Mouse (Mus musculus): ENCODE results near the gene Gm21887.
"Not testable (repeated sequence)": the region's sequence is repeated elsewhere in the genome, so short reads cannot be mapped to it uniquely, and the experiment has no call there.

Gm21887 gene

GRCm38 (mm10) chrX:170015883-170016282 lies 6.4 kb downstream of the Gm21887 start:
- DNase-seq, result not testable (repeated sequence)

- peak; percentile 89 to 96 for DNase-seq
Measured at GRCm38 (mm10) chrX:170017333-170018245, 8.1 kb downstream of the Gm21887 start.

GRCm38 (mm10) chrX:170018571-170019218 lies 9.2 kb downstream of the Gm21887 start:
- DNase-seq, result peak; percentile 66 to 76

- DNase-seq, result not testable (repeated sequence)
Measured at GRCm38 (mm10) chrX:170019219-170019953, 9.9 kb downstream of the Gm21887 start.

GRCm38 (mm10) chrX:170019954-170020689 lies 10.7 kb downstream of the Gm21887 start:
- peak; percentile 97 to 98 for DNase-seq

GRCm38 (mm10) chrX:170020690-170021050 lies 11.2 kb downstream of the Gm21887 start:
- DNase-seq, result peak; percentile 86 to 90

GRCm38 (mm10) chrX:170021205-170021604 lies 11.7 kb downstream of the Gm21887 start:
- DNase-seq, result peak in 1 of 2 experiments; percentile 38

- peak; percentile 77 to 82 for DNase-seq
Measured at GRCm38 (mm10) chrX:170021750-170022461, 12.4 kb downstream of the Gm21887 start.

All from kidney, postnatal 4 days (tissue).